Comparison of ENCODE assay signal across 7 mouse cellular contexts in genomic region chr10:125969133-125969490, GRCm38 (mm10). TPM values are rescaled to one million over a fixed set of nuclear protein-coding genes. Genes with fewer than 3 reads are reported as not detected.
DNase-seq lines count a peak whose midpoint lies in the region; ATAC-seq and TF ChIP-seq lines count a peak whose summit lies in the region.

No protein-coding gene starts in this region.

- no peak for ATAC-seq in hindbrain, embryonic 13.5 days (ENCODE audit: low FRiP score)
- peak; percentile 32; the same call in 1 of the 2 replicates for ATAC-seq in limb, embryonic 14.5 days (ENCODE audit: low FRiP score, low read depth)

- H3K27me3 ChIP-seq in E14TG2a.4 (ENCODE audit: insufficient read depth, low read length) = no peaks in the 10 kb centered on the region
- H3K27me3 ChIP-seq in hindbrain, embryonic 13.5 days = no peaks in the 10 kb centered on the region
- H3K27me3 ChIP-seq in limb, embryonic 14.5 days (ENCODE audit: control insufficient read depth, insufficient read depth, low read length) = no peaks in the 10 kb centered on the region

- H3K4me3 ChIP-seq in E14TG2a.4 (replicated peaks; ENCODE audit: low read length) = peak overlapping the region; percentile 23; the same call in 1 of the 2 replicates
- H3K4me3 ChIP-seq in hindbrain, embryonic 13.5 days = peak overlapping the region; percentile 75
- H3K4me3 ChIP-seq in limb, embryonic 14.5 days (replicated peaks; ENCODE audit: low read length) = peak overlapping the region; percentile 95

- TF ChIP-seq CTCF in E14TG2a.4 (conservative IDR thresholded peaks at IDR 0.05; ENCODE audit: low read length) = no peak

- peaks cover 52% of the 10 kb centered on the region for H3K4me1 ChIP-seq in E14TG2a.4 (replicated peaks; ENCODE audit: low read depth, low read length)
- peaks cover 39% of the 10 kb centered on the region for H3K4me1 ChIP-seq in hindbrain, embryonic 13.5 days (replicated peaks)
- peaks cover 35% of the 10 kb centered on the region for H3K4me1 ChIP-seq in limb, embryonic 14.5 days (ENCODE audit: control insufficient read depth, insufficient read depth, low read length)

- 0 out of 2 replicates have a peak overlapping the region, but pooled peaks have one; percentile 10 for H3K9ac ChIP-seq in hindbrain, embryonic 13.5 days
- peak overlapping the region; percentile 100 for H3K9ac ChIP-seq in limb, embryonic 14.5 days (ENCODE audit: low read depth, low read length, severe bottlenecking)

- H3K4me2 ChIP-seq in hindbrain, embryonic 13.5 days = peak overlapping the region; percentile 96
- peak overlapping the region; percentile 60 for H3K4me2 ChIP-seq in limb, embryonic 14.5 days (replicated peaks; ENCODE audit: low read depth, low read length, severe bottlenecking)

- H3K9me3 ChIP-seq in E14TG2a.4 (ENCODE audit: low read length) = no peaks in the 10 kb centered on the region
- H3K9me3 ChIP-seq in hindbrain, embryonic 13.5 days = no peaks in the 10 kb centered on the region
- H3K9me3 ChIP-seq in limb, embryonic 14.5 days (ENCODE audit: control insufficient read depth, low read length) = no peaks in the 10 kb centered on the region

- 31% methylated on average over 10 of the region's 10 CpGs for WGBS in hindbrain, embryonic 13.5 days
- 6% methylated on average over 10 of the region's 10 CpGs for whole genome bisulfite sequencing in limb, embryonic 14.5 days

- peaks cover 18% of the 10 kb centered on the region for H3K36me3 ChIP-seq in E14TG2a.4 (ENCODE audit: insufficient read depth, low read length)
- H3K36me3 ChIP-seq in hindbrain, embryonic 13.5 days = no peaks in the 10 kb centered on the region
- peaks cover 16% of the 10 kb centered on the region for H3K36me3 ChIP-seq in limb, embryonic 14.5 days (ENCODE audit: control insufficient read depth, insufficient read depth, low read length)

- TF ChIP-seq POLR2A in limb, embryonic 14.5 days (IDR thresholded peaks at IDR 0.05; ENCODE audit: borderline replicate concordance, extremely low read depth, insufficient read depth, insufficient read length) = no peak

- peak overlapping the region; percentile 61 for H3K27ac ChIP-seq in hindbrain, embryonic 13.5 days
- peak overlapping the region; percentile 99 for H3K27ac ChIP-seq in limb, embryonic 14.5 days (replicated peaks; ENCODE audit: low read depth, low read length)

- DNase-seq in adipocyte (ENCODE audit: low spot score) = peak; percentile 64
- peak; percentile 86 for DNase-seq in limb, embryonic 14.5 days (ENCODE audit: low spot score)
- no peak for DNase-seq in urinary bladder, postnatal 25 days (ENCODE audit: low spot score)
- DNase-seq in cerebellum, adult 9-10 months = no peak
- no peak for DNase-seq in frontal cortex, postnatal 10 days (ENCODE audit: low spot score in 2 of 2)

RNA-seq across cellular contexts. Expression of gene Lrig3, which starts 3.1 kb away (rescaled TPM):
- polyA plus RNA-seq in hindbrain, embryonic 13.5 days (2015; fragmentation: Nextera tagmentation; extraction: Ambion mirVana) = 5.0 and 5.5 TPM in 2 replicates
- 84.9 and 106 TPM in 2 replicates for polyA plus RNA-seq in limb, embryonic 14.5 days (2012; rRNA removed)
- polyA plus RNA-seq in limb, embryonic 14.5 days (2014; fragmentation: Nextera tagmentation; extraction: Ambion mirVana) = 47.0 and 61.6 TPM in 2 replicates

Comparison
In these comparisons a context has a peak if more than half of its experiments do, and no peak if none do; other contexts are left out.
1. H3K4me3 ChIP-seq: peak in every context shown above with its lines; median percentile 95 in limb, embryonic 14.5 days; 75 in hindbrain, embryonic 13.5 days; 23 in E14TG2a.4.
2. DNase-seq: peak in adipocyte (single experiment) and limb, embryonic 14.5 days (single experiment); none in urinary bladder, postnatal 25 days (single experiment), cerebellum, adult 9-10 months (single experiment) and frontal cortex, postnatal 10 days (0 of 2).